Mouse (Mus musculus): ENCODE measurements around the gene Cab39.
A peak's percentile ranks its signal among the peaks of the same experiment; 100 is the strongest.

The Cab39 gene

DNA sequence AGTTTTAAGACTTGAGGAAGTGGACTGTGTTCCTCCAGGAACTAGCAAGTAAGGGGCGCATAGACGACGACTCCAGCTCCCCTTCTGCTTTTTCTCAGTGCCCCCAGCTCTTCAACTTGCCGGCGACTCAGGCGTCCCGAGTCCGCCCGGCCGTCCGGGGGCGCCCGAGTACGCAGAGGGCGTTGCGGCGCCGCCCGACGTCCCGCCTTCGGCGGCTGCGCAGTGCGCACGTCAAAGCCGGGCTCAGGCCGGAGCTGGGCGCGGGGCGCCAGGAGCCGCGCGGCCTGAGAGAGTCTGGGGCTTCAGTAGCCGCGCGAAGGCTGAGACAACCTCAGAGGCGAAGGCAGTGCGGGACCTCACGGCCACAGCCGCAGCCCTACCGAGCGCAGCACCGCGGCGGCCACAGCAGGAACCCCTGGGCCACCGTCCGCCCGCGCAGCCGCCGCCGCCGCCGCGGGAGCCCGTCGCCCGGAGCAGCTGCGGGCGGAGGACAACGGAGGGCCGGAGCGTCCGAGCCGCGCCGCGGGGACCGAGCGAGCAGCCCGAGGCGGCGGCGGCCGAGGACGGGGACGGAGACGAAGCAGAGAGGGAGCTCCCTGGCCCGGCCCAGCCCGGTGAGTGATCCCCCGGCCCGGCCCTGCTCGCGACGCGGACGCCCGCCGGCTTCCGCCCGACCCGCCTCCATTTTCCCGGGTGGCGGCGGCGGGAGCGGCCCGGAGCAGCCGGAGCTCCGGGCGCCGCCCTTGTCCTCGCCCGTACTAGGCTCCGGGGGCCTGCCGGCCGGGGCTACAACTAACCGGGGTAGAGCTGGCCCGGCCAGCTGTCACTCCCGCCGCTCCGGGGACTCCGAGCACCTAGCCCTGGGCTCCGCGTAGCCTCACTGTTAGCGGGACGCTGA, at the start of gene Cab39:
Gene Cab39 (plus strand): TSS at position 234 of the 898 bp plus-strand sequence.
- DNase-seq: peak; percentile 87

- DNase-seq: no peak
Measured at GRCm38 (mm10) chr1:85744539-85744938, 48.7 kb upstream of the Cab39 start.

DNA sequence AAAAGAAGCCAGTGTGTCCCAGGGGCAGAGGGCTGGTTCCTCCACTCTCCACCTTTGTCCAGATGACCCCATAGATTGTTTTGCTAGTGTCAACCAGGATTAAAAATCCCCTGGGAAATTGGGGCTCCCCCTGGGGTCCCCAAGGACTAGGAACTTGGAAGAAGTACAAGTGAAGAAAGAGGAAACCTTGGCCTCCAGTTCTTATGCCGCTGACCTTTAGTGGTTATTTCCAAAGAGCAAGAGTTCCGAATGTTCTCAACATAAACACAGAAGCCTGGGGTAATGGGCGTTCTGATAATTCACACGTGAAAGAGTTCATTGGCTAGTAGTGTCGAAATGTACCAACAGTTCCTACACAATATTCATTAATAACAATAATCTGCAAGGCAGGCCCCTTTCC, 46.7 kb upstream of the Cab39 start:
- DNase-seq: no peak

GRCm38 (mm10) chr1:85749829-85750228, 43.4 kb upstream of the Cab39 start:
- no peak for DNase-seq

DNA sequence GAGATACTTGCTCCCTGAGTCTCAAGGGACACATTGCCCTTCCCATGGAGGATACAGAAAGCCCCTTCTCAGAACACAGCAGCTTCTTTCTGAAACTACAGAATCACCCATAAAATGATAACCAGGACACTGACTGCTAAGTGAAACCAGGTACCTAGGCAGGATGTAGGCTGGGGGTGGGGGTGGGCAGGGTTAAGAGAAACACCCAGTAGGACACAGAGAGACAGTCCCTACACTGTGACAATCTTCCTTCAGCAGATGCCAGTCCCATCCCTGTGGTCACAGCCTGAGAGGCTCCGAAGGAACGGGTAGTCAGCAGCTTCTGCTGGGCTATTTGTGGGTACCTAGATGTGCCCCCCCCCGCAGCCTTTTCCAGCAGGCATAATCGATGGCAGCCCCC, 42.6 kb upstream of the Cab39 start:
- DNase-seq: no peak

- peak; percentile 49 for DNase-seq
Measured at GRCm38 (mm10) chr1:85751494-85751893, 41.7 kb upstream of the Cab39 start.

DNA sequence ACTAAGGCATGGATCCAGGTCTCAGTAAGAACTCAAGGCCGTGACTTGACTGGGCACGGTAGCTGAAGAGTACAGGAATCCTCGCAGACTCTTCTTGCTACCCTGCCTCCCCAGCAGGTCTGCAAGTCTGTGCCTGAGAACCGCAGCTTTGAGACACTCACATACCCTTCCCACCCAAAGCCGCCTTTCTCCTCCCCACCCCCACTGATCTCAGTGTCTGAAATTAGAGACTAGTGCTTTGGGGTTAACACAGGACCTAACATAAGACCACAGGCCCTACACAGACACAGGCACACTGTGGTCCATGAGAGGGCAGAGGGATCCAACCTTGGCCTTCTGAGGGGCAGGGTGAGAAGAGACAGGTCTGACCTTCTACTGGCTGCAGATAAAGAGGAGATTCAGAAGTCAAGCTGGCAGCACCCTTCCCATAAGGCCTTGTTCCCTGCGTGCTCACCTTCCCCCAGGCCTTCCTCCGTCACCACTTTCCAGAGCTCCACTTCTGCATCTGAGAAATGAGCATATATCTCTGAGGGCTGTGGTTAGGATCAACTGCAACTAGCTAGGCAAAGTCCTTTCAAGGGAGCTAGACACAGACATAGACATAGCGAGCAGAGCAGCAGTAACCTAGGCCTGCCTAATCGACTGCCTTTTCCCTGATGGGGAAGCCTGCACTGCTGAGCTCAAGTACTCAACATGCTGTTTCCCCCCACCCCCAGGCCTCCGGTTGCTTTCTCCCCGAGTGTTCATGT, 41.1 kb upstream of the Cab39 start:
- no peak for DNase-seq

- DNase-seq: peak; percentile 25
Measured at GRCm38 (mm10) chr1:85757531-85758230, 35.6 kb upstream of the Cab39 start.

DNA sequence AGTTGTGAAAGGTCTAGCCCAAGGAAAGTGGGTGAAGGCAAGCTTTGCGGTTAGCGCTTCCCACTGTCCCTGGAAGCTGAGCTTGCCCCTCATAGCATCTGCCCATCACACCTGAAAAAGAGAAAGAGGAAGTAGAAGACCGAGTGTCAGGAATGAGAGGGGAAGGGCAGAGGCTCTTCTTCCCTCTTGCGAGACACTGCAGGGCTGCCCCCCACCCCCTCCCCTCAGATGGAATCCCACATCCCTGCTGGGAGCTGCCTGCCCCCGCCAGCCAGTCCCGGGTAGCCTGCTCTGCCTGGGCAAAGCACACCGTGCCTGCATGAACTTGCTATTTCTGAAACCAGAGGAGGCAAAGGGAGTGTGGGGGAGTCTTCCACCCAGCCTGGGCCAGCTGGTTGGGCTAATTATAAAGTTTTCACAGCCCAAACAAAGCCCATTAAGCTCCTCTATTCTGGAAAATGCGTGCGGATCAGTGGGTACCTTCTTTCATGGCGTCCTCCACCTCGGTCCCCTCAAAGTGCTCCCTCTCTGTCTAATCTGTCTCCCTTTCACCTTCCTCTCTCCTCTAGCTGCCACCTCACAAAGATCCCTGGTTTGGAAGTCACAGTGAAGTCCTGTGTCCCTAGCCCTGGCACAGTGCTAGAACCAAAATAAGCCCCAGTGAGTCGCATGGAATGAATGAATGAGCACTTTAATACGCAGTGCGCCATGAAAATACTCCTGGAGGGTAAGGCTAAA, 34.8 kb upstream of the Cab39 start:
- DNase-seq: peak; percentile 22

GRCm38 (mm10) chr1:85758969-85759293, 34.3 kb upstream of the Cab39 start:
- DNase-seq: no peak

DNA sequence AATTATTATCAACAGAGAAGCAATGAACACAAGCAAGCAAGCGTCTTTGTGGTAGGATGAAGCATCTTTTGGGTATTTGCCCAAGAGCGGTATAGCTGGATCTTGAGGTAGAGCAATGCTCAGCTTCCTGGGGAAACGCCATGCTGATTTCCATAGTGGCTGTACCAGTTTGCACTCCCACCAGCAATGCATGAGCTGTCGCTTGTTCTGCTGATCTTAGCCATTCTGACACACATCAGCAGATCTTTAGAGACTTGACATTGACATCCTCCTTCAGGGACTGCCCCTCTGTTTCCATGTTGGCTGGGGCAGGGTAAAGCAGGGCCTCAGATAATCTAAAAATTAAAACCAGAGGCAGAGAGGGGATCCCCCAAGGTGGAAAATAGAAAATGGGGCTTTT, 31.6 kb upstream of the Cab39 start:
- DNase-seq: no peak

- DNase-seq: no peak
Measured at GRCm38 (mm10) chr1:85763386-85763785, 29.9 kb upstream of the Cab39 start.

DNA sequence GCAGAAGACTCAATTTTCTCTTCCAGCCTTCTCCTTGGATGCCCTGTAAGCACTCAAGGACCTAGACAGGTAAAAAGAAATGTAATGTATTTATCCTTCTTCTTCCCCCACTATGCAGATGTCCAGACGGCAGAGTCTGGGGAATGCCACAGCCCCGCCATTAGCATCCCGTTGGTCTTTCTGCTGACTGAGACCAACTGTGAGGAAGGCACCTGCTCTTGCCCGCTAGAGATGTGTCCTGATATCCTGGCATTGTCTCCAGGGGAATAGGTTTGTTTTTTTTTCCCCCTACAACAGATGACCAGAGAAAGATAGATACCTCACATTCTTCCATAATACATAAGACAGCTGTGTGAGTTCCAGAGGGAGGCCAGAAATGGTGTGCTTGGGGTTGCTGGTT, 28.9 kb upstream of the Cab39 start:
- no peak for DNase-seq

GRCm38 (mm10) chr1:85766120-85766519, 27.1 kb upstream of the Cab39 start:
- no peak for DNase-seq

DNA sequence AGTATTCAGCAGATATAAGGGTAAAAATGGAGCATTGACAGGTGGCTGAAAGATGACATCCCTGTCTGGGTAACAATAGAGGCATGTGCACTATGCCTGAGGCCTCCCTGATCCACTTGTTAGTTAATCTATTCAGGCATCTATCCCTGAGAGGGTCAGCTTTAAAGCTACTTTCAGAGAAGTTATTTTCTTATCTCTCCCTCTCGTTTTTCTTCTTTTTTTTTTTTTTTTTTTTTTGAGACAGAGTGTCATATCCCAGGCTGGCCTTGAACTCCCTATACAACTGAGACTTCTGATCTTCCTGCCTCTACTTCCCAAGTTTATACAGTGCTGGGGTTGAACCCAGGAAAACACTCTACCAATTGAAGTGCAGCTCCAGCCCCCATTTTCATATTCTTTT, 25.5 kb upstream of the Cab39 start:
- no peak for DNase-seq

- DNase-seq: no peak
Measured at GRCm38 (mm10) chr1:85771976-85772375, 21.3 kb upstream of the Cab39 start.

DNA sequence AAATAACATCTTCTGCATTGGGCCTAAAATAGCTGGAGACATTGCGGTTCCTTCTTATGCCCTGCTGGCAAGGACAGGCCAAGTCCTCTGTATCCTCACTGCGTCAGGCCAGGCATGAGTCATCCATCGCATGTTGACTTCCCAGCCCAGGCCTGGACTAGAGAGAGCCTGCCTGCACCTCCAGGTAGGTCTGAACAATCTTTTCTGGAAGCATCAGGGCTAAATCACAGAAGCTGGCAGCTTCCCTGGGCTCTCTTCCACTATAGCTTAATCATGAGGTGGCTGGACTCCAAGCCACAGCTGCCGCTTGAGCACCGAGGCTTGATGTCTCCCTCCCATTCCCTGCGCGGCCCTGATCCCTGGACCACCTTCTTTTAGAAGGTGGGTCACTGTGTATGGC, 18.1 kb upstream of the Cab39 start:
- no peak for DNase-seq

GRCm38 (mm10) chr1:85776154-85776553, 17.1 kb upstream of the Cab39 start:
- no peak for DNase-seq

- DNase-seq: no peak
Measured at GRCm38 (mm10) chr1:85778436-85778835, 14.8 kb upstream of the Cab39 start, which contains the start of gene A630001G21Rik. A630001G21Rik (minus strand) TSS chr1:85778643.

- no peak for DNase-seq
Measured at GRCm38 (mm10) chr1:85779012-85779411, 14.2 kb upstream of the Cab39 start.

DNA sequence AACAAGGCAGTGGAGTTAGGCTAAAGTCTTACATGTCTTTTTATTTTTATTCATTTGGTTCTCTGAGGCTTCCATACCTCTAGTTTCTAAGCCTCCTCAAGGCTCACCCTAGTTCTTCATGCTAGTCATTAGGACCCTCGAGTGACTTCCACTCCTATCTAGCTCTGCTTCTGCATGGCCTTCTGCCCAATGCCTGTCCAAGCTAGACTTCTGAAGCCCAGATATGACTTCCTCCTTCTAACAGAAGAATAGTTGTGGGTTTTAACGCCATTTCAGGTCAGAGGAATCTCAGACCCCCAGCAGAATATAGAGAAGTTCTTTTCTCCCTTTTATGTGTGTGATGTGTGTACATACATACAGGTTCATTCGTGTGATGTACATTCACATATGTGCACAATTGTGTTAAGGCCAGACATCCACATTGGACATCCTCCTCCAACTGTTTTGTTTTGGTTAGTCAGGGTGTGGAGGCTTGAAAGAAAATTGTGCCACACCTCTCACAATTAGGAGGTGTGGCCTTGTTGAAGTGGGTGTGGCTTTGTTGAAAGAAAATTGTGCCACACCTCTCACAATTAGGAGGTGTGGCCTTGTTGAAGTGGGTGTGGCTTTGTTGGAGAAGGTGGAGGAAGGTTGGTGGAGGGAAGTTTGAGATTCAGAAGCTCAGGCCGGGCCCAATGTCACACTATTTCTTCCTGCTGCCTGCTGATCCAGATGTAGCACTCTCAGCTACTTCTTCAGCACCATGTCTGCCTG, 13.6 kb upstream of the Cab39 start:
- no peak for DNase-seq

- no peak for DNase-seq
Measured at GRCm38 (mm10) chr1:85790565-85790964, 2.7 kb upstream of the Cab39 start.
